Mouse (Mus musculus): ENCODE data around the gene Fbxl3. TPM values are rescaled to one million over a fixed set of nuclear protein-coding genes. Genes with fewer than 3 reads are reported as not detected.

Gene Fbxl3
- 121 TPM for polyA plus RNA-seq (2014; fragmentation: Illumina TruSeq; extraction: RNeasy Lipid Tissue Mini Kit (QIAGEN cat#74804))

DNA sequence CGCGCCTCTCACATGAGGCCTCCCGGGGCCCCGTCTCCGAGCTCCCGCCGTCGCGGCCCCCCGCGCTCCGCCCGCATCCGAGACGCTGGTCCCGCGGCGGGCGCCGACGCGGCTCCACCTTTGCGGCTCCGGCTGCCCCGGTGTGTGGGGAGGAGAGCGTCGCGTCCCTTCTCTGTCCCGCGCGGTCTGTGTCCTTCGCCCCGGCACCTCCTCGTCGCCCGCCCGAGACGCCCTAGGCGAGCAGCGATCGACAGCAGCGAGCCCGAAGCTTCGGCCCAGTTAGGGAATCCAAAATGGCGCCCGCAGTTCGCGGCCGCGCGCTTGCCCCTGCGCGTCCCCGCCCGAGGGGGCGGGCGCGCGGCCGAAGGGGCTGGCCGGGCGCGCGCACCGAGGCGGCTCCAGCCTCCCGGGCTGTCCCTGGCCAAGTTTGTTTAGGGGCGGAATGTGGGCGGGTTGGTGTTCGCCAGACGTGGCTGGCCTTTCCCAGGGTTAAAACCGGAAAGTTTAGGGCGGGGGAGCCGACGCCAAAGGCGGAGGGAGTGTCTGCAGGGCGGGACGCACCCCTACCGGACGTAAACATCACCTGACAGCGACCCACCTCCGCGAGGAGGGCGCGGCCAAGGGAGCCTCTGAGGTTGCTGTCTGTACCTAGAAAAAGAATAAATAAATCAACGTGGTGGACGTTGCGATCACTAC lies at the start of gene Fbxl3:
Gene Fbxl3, minus strand, starts transcription at position 329 of the 696 bp plus-strand sequence.

GRCm38 (mm10) chr14:103069864-103070611 lies 29.3 kb downstream of the Fbxl3 start, which contains the start of gene Cln5:
Gene Cln5, plus strand, starts transcription at chr14:103070216.

DNA sequence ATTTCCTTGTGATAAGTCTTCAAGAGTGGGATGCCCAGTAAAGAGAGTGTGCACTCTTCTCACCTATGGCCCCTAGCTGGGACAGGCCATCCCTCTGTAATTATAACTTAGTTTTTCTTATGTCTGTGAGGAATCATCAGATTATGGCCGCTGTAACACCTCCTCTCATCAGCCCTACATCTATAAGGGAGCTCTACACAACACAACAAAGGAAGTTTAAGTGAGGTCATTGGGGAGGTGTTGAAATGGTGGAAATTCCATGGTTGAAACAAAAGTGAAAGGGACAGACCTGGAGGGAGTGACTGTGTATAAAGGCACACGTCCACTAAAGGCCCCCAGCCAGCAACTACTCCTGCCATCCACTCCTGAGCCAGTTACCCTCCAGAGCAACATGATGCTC lies 52.7 kb downstream of the Fbxl3 start, which contains the start of gene Acod1:
Gene Acod1, plus strand, starts transcription at position 301 of the 400 bp plus-strand sequence.

Other genes with a start within 250 kb of the Fbxl3 start
- 126 TPM for gene Kctd12, start 116.9 kb downstream of the Fbxl3 start, polyA plus RNA-seq (2014; fragmentation: Illumina TruSeq; extraction: RNeasy Lipid Tissue Mini Kit (QIAGEN cat#74804))
- gene Acod1, start 52.6 kb downstream of the Fbxl3 start, polyA plus RNA-seq (2014; fragmentation: Illumina TruSeq; extraction: RNeasy Lipid Tissue Mini Kit (QIAGEN cat#74804)) = 0.17 TPM
- gene Cln5, start 29.4 kb downstream of the Fbxl3 start, polyA plus RNA-seq (2014; fragmentation: Illumina TruSeq; extraction: RNeasy Lipid Tissue Mini Kit (QIAGEN cat#74804)) = 79.4 TPM
- gene Mycbp2, start 247.2 kb upstream of the Fbxl3 start, polyA plus RNA-seq (2014; fragmentation: Illumina TruSeq; extraction: RNeasy Lipid Tissue Mini Kit (QIAGEN cat#74804)) = 67.3 TPM